Mouse (Mus musculus) erythroblast, embryonic 14.5 days (primary cell): ENCODE results near the gene Iqcn.

Experiments
- GATA1 ChIP-seq: IDR thresholded peaks from 2 replicates; pipeline ENCODE4 v1.6.1; 2012; ENCODE audit warnings: low read length, inconsistent platforms, mixed read lengths
- TAL1 ChIP-seq: IDR thresholded peaks from 3 replicates; pipeline ENCODE4 v1.6.1; 2012; ENCODE audit warnings: low read length, inconsistent platforms, mixed read lengths

DNA sequence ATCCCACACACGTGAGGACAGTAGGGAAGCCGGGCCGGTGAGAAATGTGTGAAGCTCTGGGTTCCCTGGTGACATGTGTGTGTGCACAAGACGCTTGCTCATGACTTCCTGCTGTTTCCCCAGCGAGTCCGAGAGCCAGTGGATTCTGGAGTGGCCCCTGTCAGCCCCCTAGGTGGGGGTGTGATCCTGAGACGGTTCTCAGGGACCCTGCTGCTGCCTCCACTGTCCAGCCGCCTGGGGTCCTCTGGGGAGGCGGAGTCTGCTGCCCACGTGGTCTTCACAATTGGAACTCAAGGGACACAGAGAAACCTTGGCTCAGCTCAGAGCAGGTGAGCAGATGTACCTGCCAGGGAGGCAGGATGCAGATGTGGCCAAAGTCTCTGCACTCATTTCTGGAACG lies 23.5 kb downstream of the Iqcn start:
- TF ChIP-seq GATA1: no peak
- TF ChIP-seq TAL1: no peak
